Mouse (Mus musculus) layer of hippocampus, adult 18-20 months (tissue): ENCODE data around the gene Pdlim4. TPM values are rescaled to one million over a fixed set of nuclear protein-coding genes. Genes with fewer than 3 reads are reported as not detected.

ENCODE experiments used
- DNase-seq, 2 experiments: peaks; one replicate each; pipeline ENCODE4 v3.0.0; 2022; ENCODE audit warnings: low spot score in 2 of 2
- long read RNA-seq: library from polyadenylated mRNA; stranded (forward); transcript quantifications from one replicate; pipeline ENCODE4 v2.0.0, GENCODE M21; 2021
- total RNA-seq, 2 experiments: library from RNA; stranded (reverse); gene quantifications; 2 replicates each; pipeline ENCODE4 v1.2.3; 2021

Gene Pdlim4
- 10 to 100 TPM; 14.8 to 15.4 TPM for total RNA-seq
- long read RNA-seq, transcript Pdlim4-201 (7 exons, 1,182 nt) = major isoform, 10 of 12 reads
- long read RNA-seq, partial matches to known transcripts = 1 of 12 reads
- long read RNA-seq, other reads (novel, unspliced or antisense) = 1 of 12 reads

DNA sequence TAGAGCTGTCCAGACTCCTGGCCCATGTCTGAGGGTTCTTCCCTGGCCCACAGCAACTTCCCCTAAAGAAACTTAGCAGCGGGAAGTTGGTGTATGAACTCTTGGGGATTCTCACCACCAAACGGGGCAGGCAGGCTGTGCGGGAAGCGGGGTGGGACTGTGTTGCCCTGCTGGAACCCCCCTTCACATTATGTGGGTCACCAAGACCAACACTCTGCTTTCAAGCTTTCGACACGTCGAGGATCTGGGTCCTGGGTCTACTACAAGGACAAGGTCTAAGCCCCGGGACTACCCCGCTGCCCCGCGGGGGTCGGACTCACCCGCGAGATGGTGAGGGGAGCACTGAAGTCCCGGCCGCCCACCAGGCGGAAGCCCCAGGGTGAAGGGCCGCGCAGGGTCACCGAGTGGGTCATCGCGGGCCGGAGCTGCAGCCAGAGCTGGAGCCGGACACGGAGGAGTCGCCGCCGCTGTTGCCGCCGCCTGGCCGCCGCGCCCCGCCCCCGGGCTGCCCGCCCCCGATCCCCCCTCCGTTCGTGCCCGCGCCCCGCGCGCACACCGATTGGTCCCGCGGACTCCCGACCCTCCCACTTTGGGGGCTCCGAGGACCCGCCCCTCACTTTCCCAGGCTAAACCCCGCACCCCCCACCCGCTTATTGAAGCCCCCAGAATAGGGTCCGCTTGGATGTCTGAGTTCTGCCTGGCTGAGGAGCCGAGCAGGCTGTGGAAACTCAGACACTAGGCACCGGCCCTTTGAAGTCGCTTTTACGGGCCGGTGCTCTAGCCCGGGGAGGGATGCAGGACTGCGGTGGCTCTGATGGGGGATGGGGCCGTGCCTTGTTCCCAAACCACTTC lies at the start of gene Pdlim4:
Gene Pdlim4, minus strand, starts transcription at position 495 of the 852 bp plus-strand sequence.
- no peak for DNase-seq

DNA sequence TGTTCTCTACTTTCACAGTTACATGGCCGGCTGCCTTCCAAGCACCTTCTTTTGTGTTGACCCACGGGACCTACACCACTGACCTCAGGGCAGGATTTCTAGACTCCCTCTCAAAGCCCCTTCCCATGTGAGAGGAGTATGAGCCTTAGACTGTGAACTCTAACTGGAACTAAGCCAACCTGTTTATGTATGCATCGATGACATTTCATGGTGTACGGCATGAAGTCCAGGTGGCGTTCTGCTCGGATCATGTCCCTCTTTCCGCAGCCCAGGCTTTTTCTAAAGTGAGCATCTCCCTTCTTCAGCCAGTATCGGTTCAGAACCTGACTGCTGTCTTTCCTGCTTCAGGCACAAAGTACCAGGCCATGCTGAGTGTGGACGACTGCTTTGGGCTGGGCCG lies 48.3 kb upstream of the Pdlim4 start:
- no peak for DNase-seq

DNA sequence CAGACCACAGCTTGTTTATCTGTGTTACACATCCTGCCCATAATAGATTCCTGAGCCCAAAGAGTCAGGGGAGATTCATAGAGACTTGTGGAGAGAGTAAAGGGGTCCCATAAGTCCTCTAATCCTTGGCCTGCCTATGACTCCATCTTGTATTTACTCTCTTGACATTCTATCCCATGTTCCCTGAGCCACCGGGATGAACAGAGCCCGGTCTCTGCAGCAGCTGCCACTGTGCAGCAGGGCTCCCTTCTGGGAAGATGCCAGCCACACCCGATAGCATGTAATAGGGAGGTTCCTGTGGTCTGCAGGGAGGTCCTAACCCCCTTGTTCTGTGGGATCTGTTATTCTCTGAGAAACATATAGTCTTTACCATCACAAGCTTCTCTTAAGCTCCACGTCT lies 47.6 kb upstream of the Pdlim4 start:
- DNase-seq = no peak

GRCm38 (mm10) chr11:54115911-54116310 lies 47.1 kb upstream of the Pdlim4 start:
- no peak for DNase-seq

DNA sequence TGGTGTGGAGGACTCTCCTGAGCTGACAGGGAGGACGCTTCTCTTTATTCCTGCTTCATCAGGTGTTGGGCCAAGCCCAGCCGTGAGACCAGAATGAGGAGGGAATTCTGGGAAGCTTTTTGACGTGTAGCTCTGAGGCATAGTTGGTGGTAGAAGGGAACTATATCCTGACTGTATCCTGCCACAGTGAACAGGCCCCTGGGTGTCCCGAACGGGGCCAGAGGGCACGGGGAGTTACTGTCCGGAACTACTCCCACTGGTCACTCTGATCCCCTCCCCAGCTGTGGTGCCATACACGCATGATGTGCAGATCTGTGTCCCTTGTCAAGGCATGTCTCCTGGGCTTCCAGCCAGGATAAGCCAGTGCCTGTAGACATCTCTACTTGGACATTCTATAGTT lies 46.5 kb upstream of the Pdlim4 start:
- no peak for DNase-seq

DNA sequence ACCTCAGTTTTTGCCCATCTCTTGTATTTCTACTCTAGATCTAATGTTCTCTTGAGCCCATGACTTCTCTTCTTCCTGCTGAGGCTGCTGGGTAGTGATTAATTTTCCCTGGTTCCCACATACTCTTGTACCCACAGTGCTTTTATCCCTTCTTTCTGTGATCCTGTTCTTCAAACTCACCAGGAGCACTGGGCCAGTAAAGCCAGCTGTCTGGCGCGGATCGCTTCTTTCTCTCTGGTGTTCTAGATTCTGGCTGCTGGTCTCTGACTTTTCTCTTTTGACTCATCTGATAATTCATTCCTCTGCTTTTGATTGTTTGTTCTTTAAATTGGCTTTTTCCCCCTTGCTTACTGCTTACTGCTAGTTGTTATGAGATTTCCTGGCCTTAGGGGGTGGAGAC lies 45.9 kb upstream of the Pdlim4 start:
- no peak for DNase-seq

- peak in 1 of 2 experiments; percentile 25 for DNase-seq
Measured at GRCm38 (mm10) chr11:54113352-54113751, 44.5 kb upstream of the Pdlim4 start.

- peak; percentile 89 to 94 for DNase-seq
Measured at GRCm38 (mm10) chr11:54112920-54113319, 44.1 kb upstream of the Pdlim4 start.

DNA sequence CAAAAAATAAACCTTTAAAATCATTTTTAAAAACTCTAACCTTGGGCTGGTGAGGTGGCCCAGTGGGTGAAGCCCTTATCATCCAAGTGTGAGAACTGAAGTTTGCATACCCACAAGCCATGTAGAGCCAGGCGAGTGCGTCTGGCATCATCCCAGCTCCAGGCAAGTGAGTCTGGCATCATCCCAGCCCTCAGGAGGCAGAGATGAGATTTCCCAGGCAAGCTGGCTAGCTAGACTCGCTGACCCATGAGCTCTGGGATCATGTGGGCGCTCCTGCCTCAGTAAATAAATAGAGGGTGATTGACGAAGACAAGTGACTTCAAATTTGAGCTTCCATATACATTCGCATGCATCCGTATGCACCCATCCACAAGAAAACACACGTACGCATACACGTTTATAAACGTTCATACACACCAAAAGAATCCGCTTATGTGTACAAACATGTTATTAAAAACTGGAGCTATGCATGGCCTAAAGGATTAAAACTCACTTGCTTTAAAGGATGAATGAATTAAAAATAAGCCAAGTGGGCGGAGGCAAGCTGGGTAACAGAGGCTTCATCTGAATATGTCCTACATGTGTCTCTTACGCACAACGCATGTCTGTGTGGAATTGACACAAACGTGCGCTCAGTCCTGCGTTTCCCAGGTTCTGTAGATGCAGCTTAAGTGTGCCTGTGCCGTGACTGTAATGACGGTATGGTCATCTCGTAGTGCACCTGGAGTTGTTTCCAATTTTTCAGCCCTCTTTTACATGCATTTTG lies 43.3 kb upstream of the Pdlim4 start:
- DNase-seq = peak in 1 of 2 experiments; percentile 64

DNA sequence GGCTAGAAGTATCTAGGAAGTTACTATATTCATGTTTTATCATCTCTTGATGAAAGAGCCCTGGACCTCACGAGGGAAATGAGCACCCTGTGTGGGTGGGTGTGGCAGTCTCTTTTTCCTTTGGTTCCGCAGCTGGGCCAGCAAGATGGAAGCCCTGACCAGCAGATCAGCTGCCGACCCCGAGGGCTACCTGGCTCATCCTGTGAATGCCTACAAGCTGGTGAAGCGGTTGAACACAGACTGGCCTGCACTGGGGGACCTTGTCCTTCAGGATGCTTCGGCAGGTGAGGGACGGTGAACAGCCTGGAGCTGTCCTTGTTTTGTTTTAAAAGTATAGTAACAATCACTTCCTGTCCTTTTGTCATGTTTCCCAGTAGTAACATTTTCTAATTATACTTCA lies 42.5 kb upstream of the Pdlim4 start:
- no peak for DNase-seq

DNA sequence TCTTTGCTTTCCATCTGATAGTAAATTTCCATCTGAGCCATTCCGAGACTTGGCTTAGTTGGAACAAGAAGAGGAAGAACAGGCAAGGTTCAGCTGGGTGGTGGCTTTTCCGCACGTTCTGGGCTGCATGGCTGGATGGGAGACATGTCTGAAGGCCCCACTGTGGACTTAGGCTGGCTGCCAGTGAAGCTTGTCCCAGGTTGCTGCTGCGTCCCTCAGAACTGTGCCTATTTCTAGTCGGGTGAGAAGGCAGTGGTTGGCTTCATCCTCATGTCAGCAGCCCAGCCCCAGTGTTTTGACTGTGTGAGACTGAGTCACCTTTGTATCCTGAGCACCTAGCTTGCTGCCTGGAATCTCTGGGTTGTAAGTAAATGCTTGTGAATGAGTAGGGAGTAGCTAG lies 40.1 kb upstream of the Pdlim4 start:
- DNase-seq = no peak

DNA sequence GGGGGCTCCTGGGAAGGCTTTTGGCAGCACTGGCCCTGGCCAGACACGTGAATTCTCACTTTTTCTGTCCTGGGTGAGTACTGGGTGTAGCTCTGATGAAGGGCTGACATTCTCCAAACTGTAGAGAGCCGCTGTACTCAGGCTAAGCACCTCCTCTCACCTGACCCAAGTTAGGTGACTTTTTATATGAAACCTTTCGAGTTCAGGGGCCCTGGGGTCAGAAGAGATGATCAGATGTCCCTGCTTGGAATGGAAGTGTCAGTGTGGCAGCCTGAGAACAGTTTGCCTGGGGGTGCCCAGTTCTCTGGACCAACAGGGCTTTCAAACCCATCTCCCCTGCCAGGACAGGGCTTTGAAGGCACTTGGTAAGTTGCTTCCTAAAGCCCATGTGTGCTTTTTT lies 39.3 kb upstream of the Pdlim4 start:
- no peak for DNase-seq

DNA sequence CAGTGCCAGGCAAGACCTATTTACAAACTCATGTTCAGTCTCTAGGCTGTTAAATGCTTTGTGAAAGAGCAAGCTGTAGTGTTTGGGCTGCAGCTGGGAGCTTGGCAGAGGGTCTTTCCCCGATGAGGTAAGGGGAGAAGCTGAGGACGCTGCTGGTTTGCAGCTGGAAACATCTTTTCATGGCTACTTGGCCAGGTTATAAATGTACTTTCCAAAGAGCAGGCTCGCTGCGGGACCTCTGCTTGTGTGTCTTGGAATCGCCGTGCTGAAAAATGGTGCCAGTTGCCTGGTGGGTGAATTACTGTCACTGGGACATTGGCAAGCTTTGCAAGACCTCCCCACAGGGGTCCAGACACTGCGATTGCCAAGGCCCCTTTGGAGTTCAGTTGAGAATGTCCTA lies 38.4 kb upstream of the Pdlim4 start:
- no peak for DNase-seq

DNA sequence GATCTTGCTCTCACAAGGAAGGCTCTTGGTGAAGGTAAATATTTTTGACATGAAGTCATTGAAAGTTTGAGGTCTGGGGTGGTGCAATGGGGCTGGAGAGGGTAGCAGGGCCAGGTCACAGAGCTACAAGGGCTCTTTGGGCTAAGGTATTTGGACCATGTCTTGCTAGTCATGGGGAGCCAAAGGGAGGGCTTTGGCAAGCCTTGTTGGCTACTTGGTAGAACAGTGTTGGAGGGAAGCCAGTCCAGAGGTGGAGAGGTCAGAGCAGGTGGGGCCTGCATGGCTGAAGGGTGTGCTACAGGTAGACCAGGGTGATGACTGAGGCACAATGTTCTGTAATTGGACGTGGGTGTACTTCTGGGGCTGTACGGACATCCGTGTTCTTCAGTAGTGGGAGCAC lies 37.9 kb upstream of the Pdlim4 start:
- DNase-seq = no peak

DNA sequence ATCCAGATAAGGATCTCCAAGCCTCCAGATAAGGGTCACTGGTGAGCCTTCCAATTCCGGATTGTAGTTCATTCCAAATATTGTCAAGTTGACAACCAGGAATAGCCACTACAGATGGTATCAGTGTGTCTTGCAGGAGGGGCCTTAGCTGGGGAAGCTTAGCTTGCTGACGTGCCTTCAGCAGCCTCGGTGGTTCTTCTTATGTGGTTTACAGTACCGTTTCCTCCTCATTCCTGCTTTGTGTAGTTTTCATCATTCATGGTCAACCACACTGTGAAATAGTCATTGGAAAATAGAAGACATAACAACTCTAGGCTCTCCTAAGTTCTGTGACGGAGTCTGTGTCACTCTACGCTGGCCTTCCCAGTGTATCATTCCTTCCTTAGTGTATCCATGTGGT lies 36.2 kb upstream of the Pdlim4 start:
- DNase-seq = no peak

GRCm38 (mm10) chr11:54102706-54103449 lies 34.1 kb upstream of the Pdlim4 start:
- DNase-seq = no peak

DNA sequence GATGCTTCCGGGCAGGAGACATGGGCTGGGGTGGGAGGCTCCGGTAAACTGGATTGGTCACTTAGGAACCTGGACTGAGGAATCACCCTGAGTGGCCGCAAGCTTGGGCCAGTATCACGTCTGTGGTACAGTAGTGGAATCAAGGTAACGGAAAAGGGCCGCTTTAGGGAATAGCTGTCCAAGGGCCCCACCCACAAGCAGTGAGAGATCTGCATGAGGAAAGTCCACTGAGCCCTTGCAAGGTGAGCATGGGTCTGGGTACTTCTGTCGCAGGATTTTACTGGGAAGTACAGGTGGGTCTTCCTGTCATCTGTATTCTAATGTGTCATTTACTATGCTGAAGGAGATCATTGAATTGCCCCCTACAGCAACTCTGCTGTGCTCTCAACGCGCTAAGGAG lies 32.9 kb upstream of the Pdlim4 start:
- DNase-seq = no peak

DNA sequence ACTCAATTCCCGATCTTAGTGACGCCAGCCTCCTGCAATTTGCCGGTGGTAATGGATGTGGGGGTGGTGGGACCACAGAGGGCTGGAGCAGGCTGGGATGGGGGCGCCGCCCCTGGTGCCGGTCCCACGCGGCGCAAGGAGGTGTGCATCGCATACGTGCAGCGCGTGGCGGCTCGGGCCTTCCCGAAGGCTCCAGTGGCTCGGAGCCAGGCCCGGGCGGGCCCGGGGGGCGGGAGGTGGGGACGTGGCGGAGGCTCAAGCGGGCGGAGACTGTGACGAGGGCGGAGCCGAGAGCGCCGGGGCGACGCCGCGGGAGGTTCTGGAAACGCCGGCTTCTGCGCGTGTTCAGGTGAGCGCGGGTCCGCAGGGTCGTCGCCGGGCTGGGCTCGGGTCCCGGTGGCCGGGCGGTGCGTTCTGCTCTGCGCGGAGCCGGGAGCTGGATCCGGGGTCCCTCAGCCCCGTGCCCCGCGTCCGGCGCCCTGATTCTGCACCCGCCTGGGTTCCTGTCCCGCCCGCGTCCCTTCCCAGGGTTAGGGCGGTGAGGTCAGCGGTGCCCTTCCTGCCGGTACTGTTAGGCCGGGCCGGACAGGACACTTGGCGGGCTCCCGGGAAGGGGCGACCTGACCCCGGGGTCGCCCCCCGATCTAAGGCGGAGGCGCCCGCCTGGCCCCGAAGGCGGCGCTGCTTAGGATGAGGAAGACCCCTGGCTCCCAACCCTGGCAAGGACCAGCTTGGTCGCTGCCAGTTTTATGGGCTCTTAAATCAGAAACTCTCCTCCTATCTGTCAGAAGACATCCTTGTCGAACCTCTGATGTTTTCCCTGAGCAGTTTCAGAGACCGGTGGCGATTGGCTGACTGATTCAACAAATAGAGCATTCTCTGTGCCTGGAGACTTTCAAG lies 32.1 kb upstream of the Pdlim4 start:
- DNase-seq = peak in 1 of 2 experiments; percentile 70

- no peak for DNase-seq
Measured at GRCm38 (mm10) chr11:54100045-54100691, 31.4 kb upstream of the Pdlim4 start, which contains the start of gene P4ha2. Gene P4ha2, plus strand, starts transcription at chr11:54100095.

- peak in 1 of 2 experiments; percentile 53 for DNase-seq
Measured at GRCm38 (mm10) chr11:54093000-54093399, 24.2 kb upstream of the Pdlim4 start.
